In genomic region chr3:122078141-122078540, GRCm38 (mm10) we compare ENCODE assay signal across 9 mouse cellular contexts. TPM values are rescaled to one million over a fixed set of nuclear protein-coding genes. Genes with fewer than 3 reads are reported as not detected.
DNase-seq lines count a peak whose midpoint lies in the region; ATAC-seq and TF ChIP-seq lines count a peak whose summit lies in the region.
"Had no signal": no experiment of that assay in that cellular context is flagged by ENCODE, and none has a peak within 500 bp of the region (broad histone marks: within the 10 kb centered on the region; RNA-seq: fewer than 3 reads in every experiment).

No protein-coding gene starts in this region.

- peaks cover 5% of the 10 kb centered on the region; the same call in 1 of the 2 replicates for H3K4me1 ChIP-seq in forebrain, embryonic 16.5 days (replicated peaks; ENCODE audit: control insufficient read depth, insufficient read depth, low read length)
- no peaks in the 10 kb centered on the region; the same call in 1 of the 2 replicates for H3K4me1 ChIP-seq in hindbrain, postnatal 0 days (ENCODE audit: insufficient read depth, low read length)
- H3K4me1 ChIP-seq in limb, embryonic 13.5 days, result peaks cover 37% of the 10 kb centered on the region
- no peaks in the 10 kb centered on the region; the same call in 1 of the 2 replicates for H3K4me1 ChIP-seq in neural tube, embryonic 12.5 days

- peak; percentile 52; the same call in 1 of the 2 replicates for ATAC-seq in forebrain, embryonic 16.5 days
- peak; percentile 57; the same call in 1 of the 2 replicates for ATAC-seq in hindbrain, postnatal 0 days
- ATAC-seq in limb, embryonic 13.5 days (ENCODE audit: low FRiP score, low read depth), result peak; percentile 54
- peak; percentile 4; the same call in 1 of the 2 replicates for ATAC-seq in neural tube, embryonic 12.5 days (ENCODE audit: low FRiP score, low read depth)

- no peak overlapping the region for H3K9ac ChIP-seq in forebrain, embryonic 16.5 days (replicated peaks; ENCODE audit: low read depth, low read length)
- H3K9ac ChIP-seq in hindbrain, postnatal 0 days (replicated peaks; ENCODE audit: low read length), result no peak overlapping the region
- H3K9ac ChIP-seq in limb, embryonic 13.5 days, result no peak overlapping the region
- H3K9ac ChIP-seq in neural tube, embryonic 12.5 days, result no peak overlapping the region
- H3K9ac ChIP-seq: liver, embryonic 15.5 days had no signal

- H3K27me3 ChIP-seq in forebrain, embryonic 16.5 days (replicated peaks; ENCODE audit: control insufficient read depth, insufficient read depth, low read length), result no peaks in the 10 kb centered on the region
- no peaks in the 10 kb centered on the region for H3K27me3 ChIP-seq in hindbrain, postnatal 0 days (ENCODE audit: insufficient read depth, low read length)
- H3K27me3 ChIP-seq in limb, embryonic 13.5 days, result no peaks in the 10 kb centered on the region
- H3K27me3 ChIP-seq in neural tube, embryonic 12.5 days (replicated peaks), result no peaks in the 10 kb centered on the region; the same call in 1 of the 2 replicates
- H3K27me3 ChIP-seq: liver, embryonic 15.5 days had no signal

- no peaks in the 10 kb centered on the region for H3K9me3 ChIP-seq in forebrain, embryonic 16.5 days (ENCODE audit: control insufficient read depth, low read length)
- H3K9me3 ChIP-seq in hindbrain, postnatal 0 days (ENCODE audit: low read length), result no peaks in the 10 kb centered on the region
- H3K9me3 ChIP-seq in limb, embryonic 13.5 days, result no peaks in the 10 kb centered on the region
- H3K9me3 ChIP-seq in neural tube, embryonic 12.5 days, result no peaks in the 10 kb centered on the region
- H3K9me3 ChIP-seq: liver, embryonic 15.5 days had no signal

- no peak overlapping the region for H3K27ac ChIP-seq in forebrain, embryonic 16.5 days (ENCODE audit: low read length)
- peak overlapping the region; percentile 32; the same call in 1 of the 2 replicates for H3K27ac ChIP-seq in hindbrain, postnatal 0 days
- H3K27ac ChIP-seq in limb, embryonic 13.5 days, result peak overlapping the region; percentile 55; the same call in 1 of the 2 replicates
- no peak overlapping the region for H3K27ac ChIP-seq in neural tube, embryonic 12.5 days
- H3K27ac ChIP-seq: liver, embryonic 15.5 days had no signal

- DNase-seq in left cerebral cortex, adult 11 months (ENCODE audit: low spot score), result peak; percentile 28
- DNase-seq in left cerebral cortex, postnatal 4 days, result no peak
- DNase-seq in hindbrain, postnatal 0 days (ENCODE audit: low spot score), result peak; percentile 75
- DNase-seq in cerebellum, adult 9-10 months, result no peak
- no peak for DNase-seq in cerebellum, postnatal 14 days

- 16% methylated on average over 6 of the region's 6 CpGs for WGBS in forebrain, embryonic 16.5 days
- 19% methylated on average over 6 of the region's 6 CpGs for WGBS in hindbrain, postnatal 0 days
- WGBS in limb, embryonic 13.5 days, result 22% methylated on average over 6 of the region's 6 CpGs
- 34% methylated on average over 6 of the region's 6 CpGs for WGBS in neural tube, embryonic 12.5 days

- intact Hi-C loops in left cerebral cortex, postnatal 4 days (cut with DNase I), result no loop called here

- 0 out of 2 replicates have a peak, but pooled peaks have one; percentile 9 for TF ChIP-seq CTCF in hindbrain, postnatal 0 days (IDR thresholded peaks at IDR 0.05; ENCODE audit: low read depth)

- no peak overlapping the region for H3K4me2 ChIP-seq in forebrain, embryonic 16.5 days (ENCODE audit: low read length)
- no peak overlapping the region for H3K4me2 ChIP-seq in hindbrain, postnatal 0 days (ENCODE audit: low read depth, low read length)
- 0 out of 2 replicates have a peak overlapping the region, but pooled peaks have one; percentile 25 for H3K4me2 ChIP-seq in limb, embryonic 13.5 days (replicated peaks)
- no peak overlapping the region for H3K4me2 ChIP-seq in neural tube, embryonic 12.5 days (replicated peaks)
- H3K4me2 ChIP-seq: liver, embryonic 15.5 days had no signal

- H3K36me3 ChIP-seq in forebrain, embryonic 16.5 days (ENCODE audit: control insufficient read depth, insufficient read depth), result no peaks in the 10 kb centered on the region
- no peaks in the 10 kb centered on the region for H3K36me3 ChIP-seq in hindbrain, postnatal 0 days (ENCODE audit: insufficient read depth, low read length)
- no peaks in the 10 kb centered on the region for H3K36me3 ChIP-seq in limb, embryonic 13.5 days
- no peaks in the 10 kb centered on the region for H3K36me3 ChIP-seq in neural tube, embryonic 12.5 days
- H3K36me3 ChIP-seq: liver, embryonic 15.5 days had no signal

- H3K4me3 ChIP-seq in forebrain, embryonic 16.5 days (replicated peaks; ENCODE audit: low read length), result no peak overlapping the region
- no peak overlapping the region for H3K4me3 ChIP-seq in hindbrain, postnatal 0 days (ENCODE audit: low read length)
- no peak overlapping the region for H3K4me3 ChIP-seq in limb, embryonic 13.5 days
- no peak overlapping the region for H3K4me3 ChIP-seq in neural tube, embryonic 12.5 days
- H3K4me3 ChIP-seq: liver, embryonic 15.5 days had no signal

RNA-seq across cellular contexts. Expression of gene Abca4, which starts 33.9 kb away (rescaled TPM):
- total RNA-seq in left cerebral cortex, postnatal 4 days (2021), result 1 to 10 TPM; 3.4 to 3.8 TPM
- polyA plus RNA-seq in forebrain, embryonic 16.5 days (2015; fragmentation: Nextera tagmentation; extraction: Ambion mirVana), result 0.70 and 0.87 TPM in 2 replicates
- total RNA-seq in hindbrain, postnatal 0 days (2014; rRNA removed), result 8.7 and 11.7 TPM in 2 replicates
- polyA plus RNA-seq in hindbrain, postnatal 0 days (2015; fragmentation: Nextera tagmentation; extraction: Ambion mirVana), result 3.9 and 4.8 TPM in 2 replicates
- polyA plus RNA-seq in limb, embryonic 13.5 days (2015; fragmentation: Nextera tagmentation; extraction: Ambion mirVana), result 0.83 and 1.3 TPM in 2 replicates
- 0.70 and 0.75 TPM in 2 replicates for polyA plus RNA-seq in neural tube, embryonic 12.5 days (2016; fragmentation: Nextera tagmentation; extraction: Ambion mirVana)

Comparison
In these comparisons a context has a peak if more than half of its experiments do, and no peak if none do; other contexts are left out.
1. DNase-seq: peak in left cerebral cortex, adult 11 months (single experiment) and hindbrain, postnatal 0 days (single experiment); none in left cerebral cortex, postnatal 4 days (single experiment), cerebellum, adult 9-10 months (single experiment) and cerebellum, postnatal 14 days (0 of 2).
2. ATAC-seq: peak in every context shown above with its lines; median percentile 57 in hindbrain, postnatal 0 days; 54 in limb, embryonic 13.5 days; 52 in forebrain, embryonic 16.5 days; 4 in neural tube, embryonic 12.5 days.
3. H3K27ac ChIP-seq: peak in hindbrain, postnatal 0 days (single experiment) and limb, embryonic 13.5 days (single experiment); none in forebrain, embryonic 16.5 days (single experiment) and neural tube, embryonic 12.5 days (single experiment).